Mouse (Mus musculus) MEL (cell line): Measurements from ENCODE around the gene Ldah. TPM values are rescaled to one million over a fixed set of nuclear protein-coding genes. Genes with fewer than 3 reads are reported as not detected.
A peak's percentile ranks its signal among the peaks of the same experiment; 100 is the strongest.

Experiments
- DNase-seq: peaks from one replicate; pipeline ENCODE4 v3.0.0; 2011; ENCODE audit warnings: low read depth, low spot score
- H3K27ac ChIP-seq: 2 replicates; pipeline ENCODE4 v1.5.1; 2012; ENCODE audit warnings: low read depth, mild to moderate bottlenecking, control low read depth, low read length, moderate library complexity; ENCODE audit not compliant: control insufficient read depth
- H3K27me3 ChIP-seq, 2 experiments: fragments of 150-350 bp in 1 of 2; sonication (generic) in 1 of 2; 2 replicates each; pipeline ENCODE4 v1.6.1; 2012; ENCODE audit warnings: low read length in 2 of 2, mild to moderate bottlenecking in 2 of 2, improper control_type of control experiment in 1 of 2, moderate library complexity in 1 of 2; ENCODE audit not compliant: insufficient read depth in 2 of 2, control insufficient read depth in 1 of 2
- H3K36me3 ChIP-seq, 2 experiments: 2 replicates each; pipeline ENCODE4 v1.6.1; 2012 to 2014; ENCODE audit warnings: low read length in 2 of 2, improper control_type of control experiment in 1 of 2, inconsistent platforms in 1 of 2, mild to moderate bottlenecking in 1 of 2; ENCODE audit not compliant: insufficient read depth in 2 of 2, control insufficient read depth in 1 of 2
- H3K4me1 ChIP-seq, 2 experiments: fragments of 150-350 bp in 1 of 2; sonication (generic) in 1 of 2; 2 replicates each; pipeline ENCODE4 v1.6.1; 2012; ENCODE audit warnings: low read length in 2 of 2, improper control_type of control experiment in 1 of 2, mild to moderate bottlenecking in 1 of 2; ENCODE audit not compliant: insufficient read depth in 2 of 2, control insufficient read depth in 1 of 2
- H3K4me3 ChIP-seq, 2 experiments: fragments of 150-350 bp in 1 of 2; sonication (generic) in 1 of 2; 2 replicates each; pipeline ENCODE4 v1.5.1; 2012; ENCODE audit warnings: low read depth in 2 of 2, low read length in 2 of 2, mild to moderate bottlenecking in 2 of 2, moderate library complexity in 2 of 2, control low read depth in 1 of 2, improper control_type of control experiment in 1 of 2; ENCODE audit not compliant: control insufficient read depth in 1 of 2, insufficient read depth in 1 of 2
- H3K79me2 ChIP-seq: 2 replicates; pipeline ENCODE4 v1.6.1; 2012; ENCODE audit warnings: mild to moderate bottlenecking, low read length, moderate library complexity; ENCODE audit not compliant: control insufficient read depth, poor library complexity, insufficient read depth
- H3K9ac ChIP-seq: 2 replicates; pipeline ENCODE4 v1.6.1; 2012; ENCODE audit warnings: low read depth, mild to moderate bottlenecking, control low read depth, low read length, moderate library complexity; ENCODE audit not compliant: control insufficient read depth, poor library complexity, severe bottlenecking
- H3K9me3 ChIP-seq: fragments of 150-350 bp; sonication (generic); replicated peaks from 2 replicates; pipeline ENCODE4 v1.6.1; 2012; ENCODE audit warnings: mild to moderate bottlenecking, low read length, improper control_type of control experiment, moderate library complexity; ENCODE audit not compliant: insufficient read depth
- CTCF ChIP-seq, 3 experiments: IDR thresholded peaks in 2 of 3; conservative IDR thresholded peaks in 1 of 3; 2 replicates each; pipeline ENCODE4 v1.5.1; 2011 to 2012; ENCODE audit warnings: low read length in 3 of 3, low read depth in 2 of 3, mild to moderate bottlenecking in 2 of 3, improper control_type of control experiment in 1 of 3, inconsistent platforms in 1 of 3, mixed read lengths in 1 of 3, moderate library complexity in 1 of 3; ENCODE audit not compliant: control insufficient read depth in 1 of 3, insufficient read depth in 1 of 3, poor library complexity in 1 of 3, severe bottlenecking in 1 of 3
- EP300 ChIP-seq, 2 experiments: IDR thresholded peaks; 2 replicates each; pipeline ENCODE4 v1.6.1; 2011; ENCODE audit warnings: improper control_type of control experiment in 2 of 2, low read length in 2 of 2, low read depth in 1 of 2, mild to moderate bottlenecking in 1 of 2
- HCFC1 ChIP-seq: IDR thresholded peaks from 2 replicates; pipeline ENCODE4 v1.6.1; 2012; ENCODE audit warnings: low read depth, mild to moderate bottlenecking, inconsistent platforms, low read length, improper control_type of control experiment, moderate library complexity
- JUND ChIP-seq: IDR thresholded peaks from 2 replicates; pipeline ENCODE4 v1.6.1; 2011; ENCODE audit warnings: low read depth, mild to moderate bottlenecking, improper control_type of control experiment, low read length
- MAZ ChIP-seq: IDR thresholded peaks from 2 replicates; pipeline ENCODE4 v1.6.1; 2012; ENCODE audit warnings: low read depth, mild to moderate bottlenecking, inconsistent platforms, low read length, improper control_type of control experiment
- MYB ChIP-seq: IDR thresholded peaks from 2 replicates; pipeline ENCODE4 v1.6.1; 2011; ENCODE audit warnings: mild to moderate bottlenecking, low read depth, low read length, improper control_type of control experiment
- NELFE ChIP-seq: IDR thresholded peaks from 2 replicates; pipeline ENCODE4 v1.6.1; 2011; ENCODE audit warnings: low read depth, low read length, improper control_type of control experiment
- POLR2A ChIP-seq, 2 experiments: IDR thresholded peaks; 2 replicates each; pipeline ENCODE4 v1.6.1; 2011 to 2012; ENCODE audit warnings: low read length in 2 of 2, mild to moderate bottlenecking in 2 of 2, control low read depth in 1 of 2, improper control_type of control experiment in 1 of 2, low read depth in 1 of 2, moderate library complexity in 1 of 2; ENCODE audit not compliant: control insufficient read depth in 1 of 2, insufficient read depth in 1 of 2, poor library complexity in 1 of 2
- POLR2AphosphoS2 ChIP-seq: IDR thresholded peaks from 2 replicates; pipeline ENCODE4 v1.6.1; 2011; ENCODE audit warnings: low read length, improper control_type of control experiment
- POLR2AphosphoS5 ChIP-seq: IDR thresholded peaks from 2 replicates; pipeline ENCODE4 v1.6.1; 2012; ENCODE audit warnings: low read depth, borderline replicate concordance, mild to moderate bottlenecking, inconsistent platforms, low read length, moderate library complexity, mixed read lengths
- RAD21 ChIP-seq: IDR thresholded peaks from 2 replicates; pipeline ENCODE4 v1.6.1; 2011; ENCODE audit warnings: mild to moderate bottlenecking, low read depth, low read length, improper control_type of control experiment
- SMC3 ChIP-seq: IDR thresholded peaks from 2 replicates; pipeline ENCODE4 v1.6.1; 2011; ENCODE audit warnings: low read depth, low read length, improper control_type of control experiment
- TAL1 ChIP-seq: IDR thresholded peaks from 2 replicates; pipeline ENCODE4 v1.6.1; 2012; ENCODE audit warnings: mild to moderate bottlenecking, inconsistent platforms, low read length, moderate library complexity, mixed read lengths
- TBP ChIP-seq: IDR thresholded peaks from 2 replicates; pipeline ENCODE4 v1.8.0; 2011; ENCODE audit warnings: low read depth, low read length, improper control_type of control experiment
- USF1 ChIP-seq: IDR thresholded peaks from 2 replicates; pipeline ENCODE4 v1.6.1; 2014; ENCODE audit warnings: low read depth, mild to moderate bottlenecking, inconsistent platforms, low read length, improper control_type of control experiment, moderate library complexity
- ZKSCAN1 ChIP-seq: IDR thresholded peaks from 2 replicates; pipeline ENCODE4 v1.6.1; 2012; ENCODE audit warnings: low read depth, mild to moderate bottlenecking, inconsistent platforms, low read length, improper control_type of control experiment, moderate library complexity
- ZMIZ1 ChIP-seq: IDR thresholded peaks from 2 replicates; pipeline ENCODE4 v1.6.1; 2012; ENCODE audit warnings: low read depth, mild to moderate bottlenecking, inconsistent platforms, low read length, improper control_type of control experiment, moderate library complexity
- ZNF384 ChIP-seq: IDR thresholded peaks from 2 replicates; pipeline ENCODE4 v1.6.1; 2012; ENCODE audit warnings: low read depth, mild to moderate bottlenecking, inconsistent platforms, low read length, improper control_type of control experiment
- polyA plus RNA-seq, 2 experiments: library from polyadenylated mRNA; stranded (reverse) in 1 of 2; unstranded in 1 of 2; fragments of >175 nt in 1 of 2; fragments of >200 nt in 1 of 2; gene quantifications; 2 replicates each; pipeline versions ENCODE4 v1.2.1 to v1.2.4; 2012; ENCODE audit warnings: low replicate concordance in 2 of 2, low read depth in 1 of 2; ENCODE audit not compliant: insufficient read length in 2 of 2, insufficient read depth in 1 of 2, missing spikeins in 1 of 2
- total RNA-seq: library from RNA; depleted of rRNA; stranded (reverse); fragments of 300-350 nt; gene quantifications from 2 replicates; pipeline ENCODE4 v1.2.3, GENCODE M21; 2012

Ldah gene
- total and polyA plus RNA-seq, 3 experiments, result 28.6 to 132 (median 44.2) TPM

DNA sequence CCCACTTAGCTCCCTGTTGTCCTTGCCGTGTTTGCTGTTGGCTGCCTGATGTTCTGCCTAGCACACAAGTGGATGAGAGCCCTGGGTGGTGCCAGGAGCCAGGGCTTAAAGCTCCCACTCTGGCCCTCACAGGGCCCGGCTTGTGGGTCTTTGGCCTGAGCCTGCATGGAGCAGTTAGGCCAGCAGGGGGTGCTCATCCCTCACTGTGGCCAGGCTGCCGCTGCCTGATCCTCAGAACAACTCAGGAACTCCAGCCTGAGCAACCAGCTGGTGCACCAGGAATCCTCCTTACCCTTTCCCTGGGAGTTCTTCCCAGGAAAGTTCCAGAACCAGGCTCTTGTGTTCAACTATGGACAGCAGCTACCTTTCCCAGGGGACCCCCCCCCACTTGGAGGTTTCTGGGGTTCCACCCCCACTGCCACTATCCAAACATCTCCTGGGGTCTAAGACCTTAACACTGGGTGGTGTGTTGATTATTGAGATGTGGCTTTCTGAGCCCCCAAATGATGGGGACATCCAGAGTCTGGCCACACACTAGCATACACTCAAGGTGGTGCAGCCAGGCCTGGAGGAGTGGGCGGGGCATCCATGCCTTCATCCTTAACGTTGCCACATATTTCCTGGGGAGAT, 112.3 kb downstream of the Ldah start:
- TF ChIP-seq RAD21, result peak; percentile 52
- peak; percentile 71 to 85 (median 84) for TF ChIP-seq CTCF (IDR thresholded peaks at IDR 0.05 in 2 of 3, conservative IDR thresholded peaks at IDR 0.05 in 1 of 3; ENCODE audit: control insufficient read depth in 1 of 3, insufficient read depth in 1 of 3, low read depth in 2 of 3, low read length in 3 of 3, poor library complexity in 1 of 3, severe bottlenecking in 1 of 3)
- no peak for TF ChIP-seq MAZ
- TF ChIP-seq POLR2AphosphoS2, result no peak
- TF ChIP-seq POLR2A (IDR thresholded peaks at IDR 0.05; ENCODE audit: control insufficient read depth in 1 of 2, insufficient read depth in 1 of 2, low read depth in 1 of 2, low read length in 2 of 2, poor library complexity in 1 of 2), result no peak
- peak; percentile 46 for TF ChIP-seq SMC3
- H3K4me1 ChIP-seq, result peaks cover 0 to 10% of the 10 kb centered on the region in 2 experiments; a peak in 3 of 4 replicates
- no peak overlapping the region for H3K27ac ChIP-seq
- no peaks in the 10 kb centered on the region for H3K27me3 ChIP-seq
- H3K36me3 ChIP-seq, result peaks cover 0 to 3% of the 10 kb centered on the region in 2 experiments; a peak in 1 of 4 replicates
- no peaks in the 10 kb centered on the region for H3K79me2 ChIP-seq
- peak; percentile 53 for DNase-seq
- H3K9me3 ChIP-seq, result no peaks in the 10 kb centered on the region
- H3K4me3 ChIP-seq, result no peak overlapping the region
- H3K9ac ChIP-seq, result no peak overlapping the region

DNA sequence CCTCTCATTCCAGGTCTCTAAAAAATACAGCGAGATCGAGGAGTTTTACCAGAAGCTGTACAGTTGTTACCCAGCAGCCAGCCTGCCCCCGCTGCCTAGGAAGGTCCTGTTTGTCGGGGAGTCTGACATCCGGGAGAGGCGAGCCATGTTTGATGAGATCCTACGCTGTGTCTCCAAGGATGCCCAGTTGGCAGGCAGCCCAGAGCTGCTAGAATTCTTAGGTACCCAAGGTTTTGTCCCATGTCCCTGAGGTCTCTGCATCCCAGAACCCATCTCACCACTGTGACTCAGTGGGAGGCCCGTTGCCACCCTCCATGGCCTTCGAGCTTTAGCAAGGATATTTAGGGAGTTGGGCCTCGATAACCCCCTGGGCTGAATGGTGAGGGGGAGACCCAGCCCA, 113.6 kb downstream of the Ldah start:
- no peaks in the 10 kb centered on the region for H3K79me2 ChIP-seq
- no peaks in the 10 kb centered on the region for H3K27me3 ChIP-seq
- H3K9me3 ChIP-seq, result no peaks in the 10 kb centered on the region
- no peak overlapping the region for H3K4me3 ChIP-seq
- H3K4me1 ChIP-seq, result no peaks in the 10 kb centered on the region
- DNase-seq, result no peak
- TF ChIP-seq TBP (no peak), JUND (no peak), ZKSCAN1 (no peak), MYB (no peak), EP300 (IDR thresholded peaks at IDR 0.05; ENCODE audit: low read depth in 1 of 2, low read length in 2 of 2) (no peak), USF1 (no peak), POLR2A (IDR thresholded peaks at IDR 0.05; ENCODE audit: control insufficient read depth in 1 of 2, insufficient read depth in 1 of 2, low read depth in 1 of 2, low read length in 2 of 2, poor library complexity in 1 of 2) (no peak), NELFE (no peak), HCFC1 (no peak), ZMIZ1 (no peak), ZNF384 (no peak), POLR2AphosphoS5 (no peak), TAL1 (no peak)
- no peak overlapping the region for H3K27ac ChIP-seq
- no peaks in the 10 kb centered on the region for H3K36me3 ChIP-seq
- no peak overlapping the region for H3K9ac ChIP-seq
